ENCODE assay signal across 9 mouse cellular contexts in the genomic region with DNA sequence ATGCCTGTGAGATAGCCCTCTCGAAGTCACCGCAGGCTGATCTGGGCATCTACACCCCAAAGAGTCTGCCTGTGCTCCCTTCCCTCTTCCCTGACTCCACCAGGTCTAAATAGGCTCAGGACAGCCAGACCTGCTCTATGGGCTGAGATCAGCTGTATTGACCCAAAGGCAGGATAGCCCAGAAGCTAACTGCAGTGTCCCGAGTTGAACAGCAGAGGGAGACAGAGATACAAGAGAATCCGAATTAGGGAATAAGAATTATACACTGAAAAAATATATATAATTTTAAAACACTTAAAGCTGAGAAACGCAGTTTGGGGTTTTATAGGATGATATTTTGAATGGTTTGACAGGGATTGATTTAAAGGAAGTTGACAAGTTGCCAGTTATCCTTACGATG. TPM values are rescaled to one million over a fixed set of nuclear protein-coding genes. Genes with fewer than 3 reads are reported as not detected.
DNase-seq lines count a peak whose midpoint lies in the region; ATAC-seq and TF ChIP-seq lines count a peak whose summit lies in the region.
"Had no signal": no experiment of that assay in that cellular context is flagged by ENCODE, and none has a peak within 500 bp of the region (broad histone marks: within the 10 kb centered on the region; RNA-seq: fewer than 3 reads in every experiment).

No protein-coding gene starts in this region.

- no peak overlapping the region for H3K27ac ChIP-seq in lung, postnatal 0 days (ENCODE audit: low read length)
- H3K27ac ChIP-seq: lung, embryonic 15.5 days had no signal

- H3K36me3 ChIP-seq in lung, postnatal 0 days (ENCODE audit: insufficient read depth, low read length) = no peaks in the 10 kb centered on the region
- H3K36me3 ChIP-seq: lung, embryonic 15.5 days had no signal

- WGBS in lung, postnatal 0 days = 33% methylated on average over 6 of the region's 6 CpGs

- no peak for ATAC-seq in frontal cortex, adult (ENCODE audit: low TSS enrichment)
- ATAC-seq in lung, postnatal 0 days = no peak

- DNase-seq in frontal cortex, postnatal 14 days (ENCODE audit: low spot score in 2 of 2) = peak; percentile 5 to 49
- DNase-seq in 3T3-L1 (ENCODE audit: low read depth, low spot score) = peak; percentile 69
- peak; percentile 37 to 46 for DNase-seq in adrenal gland, adult 18-20 months (ENCODE audit: low spot score in 2 of 2)
- DNase-seq in embryo, embryonic 11.5 days (ENCODE audit: low read depth, low spot score) = peak; percentile 16
- DNase-seq in kidney, postnatal 4 days = peak; percentile 69 to 72
- peak; percentile 51 for DNase-seq in lung, postnatal 0 days (ENCODE audit: low spot score)
- peak; percentile 14 to 55 for DNase-seq in spleen, postnatal 10 days (ENCODE audit: low spot score in 2 of 2)

- no peak overlapping the region for H3K4me2 ChIP-seq in lung, postnatal 0 days (replicated peaks; ENCODE audit: low read depth, low read length)
- H3K4me2 ChIP-seq: lung, embryonic 15.5 days had no signal

- no peak overlapping the region for H3K9ac ChIP-seq in lung, postnatal 0 days (replicated peaks; ENCODE audit: low read depth)
- H3K9ac ChIP-seq: lung, embryonic 15.5 days had no signal

- no peaks in the 10 kb centered on the region for H3K4me1 ChIP-seq in lung, postnatal 0 days (ENCODE audit: insufficient read depth, low read depth, low read length)
- H3K4me1 ChIP-seq: lung, embryonic 15.5 days had no signal

- no peak overlapping the region for H3K4me3 ChIP-seq in lung, postnatal 0 days (ENCODE audit: low read depth, low read length)
- H3K4me3 ChIP-seq: lung, embryonic 15.5 days had no signal

- TF ChIP-seq EP300 in lung, postnatal 0 days (IDR thresholded peaks at IDR 0.05) = no peak

- no peaks in the 10 kb centered on the region for H3K27me3 ChIP-seq in lung, postnatal 0 days (replicated peaks; ENCODE audit: insufficient read depth, low read length)
- H3K27me3 ChIP-seq: lung, embryonic 15.5 days had no signal

- TF ChIP-seq CTCF in lung, postnatal 0 days (IDR thresholded peaks at IDR 0.05) = peak; percentile 75

- no peaks in the 10 kb centered on the region for H3K9me3 ChIP-seq in lung, postnatal 0 days (ENCODE audit: low read length)
- H3K9me3 ChIP-seq: lung, embryonic 15.5 days had no signal

RNA-seq across cellular contexts. Expression of a gene that starts 56.2 kb away (rescaled TPM):
- not detected for total RNA-seq in adrenal gland, adult 18-20 months (2021)
- polyA plus RNA-seq in lung, postnatal 0 days (2015; fragmentation: Nextera tagmentation; extraction: Ambion mirVana) = not detected in 2 replicates
- polyA plus RNA-seq: lung, embryonic 15.5 days had no signal

Comparison
In these comparisons a context has a peak if more than half of its experiments do, and no peak if none do; other contexts are left out.
1. DNase-seq: peak in every context shown above with its lines; median percentile 70 in kidney, postnatal 4 days; 69 in 3T3-L1; 51 in lung, postnatal 0 days; 42 in adrenal gland, adult 18-20 months; 34 in spleen, postnatal 10 days; 27 in frontal cortex, postnatal 14 days; 16 in embryo, embryonic 11.5 days.